ENCODE assay signal across 8 mouse cellular contexts in genomic region chr7:35396542-35397168, GRCm38 (mm10). TPM values are rescaled to one million over a fixed set of nuclear protein-coding genes. Genes with fewer than 3 reads are reported as not detected.
DNase-seq lines count a peak whose midpoint lies in the region; ATAC-seq and TF ChIP-seq lines count a peak whose summit lies in the region.

Faap24 (minus strand) TSS chr7:35396836.
Cep89 (plus strand) TSS chr7:35397035.

- peak; percentile 96 to 98 for DNase-seq in CD8-positive naive resting alpha-beta T cell, adult 2 months (ENCODE audit: low read depth in 2 of 2, low spot score in 2 of 2)
- DNase-seq in c-Kit-positive CD71-negative TER-119-negative erythroid progenitor cells, embryonic 14.5 days (ENCODE audit: low read depth), result peak; percentile 97
- peak; percentile 99 for DNase-seq in forebrain, embryonic 10.5 days (ENCODE audit: extremely low spot score, low spot score)
- peak; percentile 91 to 95 for DNase-seq in kidney, postnatal 25 days
- peak; percentile 98 for DNase-seq in liver, embryonic 14.5 days (ENCODE audit: low read depth in 3 of 3, low spot score in 3 of 3)
- DNase-seq in neural tube, embryonic 11.5 days (ENCODE audit: low spot score), result peak; percentile 95
- DNase-seq in stomach, postnatal 0 days (ENCODE audit: low spot score), result peak; percentile 94

- H3K27ac ChIP-seq in forebrain, embryonic 10.5 days, result peak within 1 kb of the TSS; percentile 88
- peak within 1 kb of the TSS; percentile 32; the same call in 1 of the 2 replicates for H3K27ac ChIP-seq in heart, embryonic 15.5 days
- peak within 1 kb of the TSS; percentile 36 for H3K27ac ChIP-seq in liver, embryonic 14.5 days
- H3K27ac ChIP-seq in neural tube, embryonic 11.5 days (ENCODE audit: low read depth, low read length), result no peak within 1 kb of the TSS
- peak within 1 kb of the TSS; percentile 1; the same call in 1 of the 2 replicates for H3K27ac ChIP-seq in stomach, postnatal 0 days (replicated peaks)

- H3K9me3 ChIP-seq in forebrain, embryonic 10.5 days, result no peaks in the 10 kb centered on the region
- no peaks in the 10 kb centered on the region for H3K9me3 ChIP-seq in heart, embryonic 15.5 days (replicated peaks)
- H3K9me3 ChIP-seq in liver, embryonic 14.5 days (ENCODE audit: control insufficient read depth, low read length), result no peaks in the 10 kb centered on the region
- no peaks in the 10 kb centered on the region for H3K9me3 ChIP-seq in neural tube, embryonic 11.5 days (ENCODE audit: control insufficient read depth, low read length)
- no peaks in the 10 kb centered on the region for H3K9me3 ChIP-seq in stomach, postnatal 0 days (ENCODE audit: control insufficient read depth, low read length)

- H3K36me3 ChIP-seq in forebrain, embryonic 10.5 days (replicated peaks), result peaks cover 66% of the 10 kb centered on the region
- peaks cover 33% of the 10 kb centered on the region; the same call in 1 of the 2 replicates for H3K36me3 ChIP-seq in heart, embryonic 15.5 days
- H3K36me3 ChIP-seq in liver, embryonic 14.5 days (replicated peaks; ENCODE audit: control insufficient read depth, insufficient read depth, low read depth), result peaks cover 23% of the 10 kb centered on the region
- H3K36me3 ChIP-seq in neural tube, embryonic 11.5 days (ENCODE audit: control insufficient read depth, insufficient read depth, low read length), result peaks cover 11% of the 10 kb centered on the region
- peaks cover 3% of the 10 kb centered on the region; the same call in 1 of the 2 replicates for H3K36me3 ChIP-seq in stomach, postnatal 0 days (ENCODE audit: control insufficient read depth, insufficient read depth, low read length)

- peak; percentile 92 for ATAC-seq in heart, embryonic 15.5 days (replicated peaks; ENCODE audit: insufficient number of reproducible peaks, insufficient read depth, low FRiP score, low read depth)
- ATAC-seq in liver, embryonic 14.5 days (ENCODE audit: insufficient read depth), result peak; percentile 93
- ATAC-seq in neural tube, embryonic 11.5 days (ENCODE audit: insufficient read depth, low FRiP score, low TSS enrichment), result peak; percentile 99
- ATAC-seq in stomach, postnatal 0 days (ENCODE audit: low FRiP score, low TSS enrichment), result peak; percentile 97

- no peak for TF ChIP-seq CTCF in liver, embryonic 14.5 days (IDR thresholded peaks at IDR 0.05; ENCODE audit: low read depth)
- no peak for TF ChIP-seq CTCF in stomach, postnatal 0 days (IDR thresholded peaks at IDR 0.05; ENCODE audit: low read depth)

- peak within 1 kb of the TSS; percentile 63 for H3K9ac ChIP-seq in heart, embryonic 15.5 days
- peak within 1 kb of the TSS; percentile 85 for H3K9ac ChIP-seq in liver, embryonic 14.5 days (replicated peaks)
- peak within 1 kb of the TSS; percentile 67 for H3K9ac ChIP-seq in neural tube, embryonic 11.5 days (ENCODE audit: low read length)
- H3K9ac ChIP-seq in stomach, postnatal 0 days (ENCODE audit: low read length), result peak within 1 kb of the TSS; percentile 76

- peak; percentile 65 for TF ChIP-seq EP300 in liver, embryonic 14.5 days (IDR thresholded peaks at IDR 0.05; ENCODE audit: low read depth)
- peak; percentile 83 for TF ChIP-seq EP300 in stomach, postnatal 0 days (optimal IDR thresholded peaks at IDR 0.05)

- peak within 1 kb of the TSS; percentile 75 for H3K4me3 ChIP-seq in forebrain, embryonic 10.5 days
- peak within 1 kb of the TSS; percentile 71 for H3K4me3 ChIP-seq in heart, embryonic 15.5 days
- H3K4me3 ChIP-seq in liver, embryonic 14.5 days (ENCODE audit: insufficient read depth in 1 of 2, low read depth in 2 of 2, low read length in 2 of 2), result peak within 1 kb of the TSS; percentile 83 to 100
- H3K4me3 ChIP-seq in neural tube, embryonic 11.5 days (ENCODE audit: low read depth, low read length), result peak within 1 kb of the TSS; percentile 63
- peak within 1 kb of the TSS; percentile 71 for H3K4me3 ChIP-seq in stomach, postnatal 0 days (ENCODE audit: low read depth, low read length)

- H3K27me3 ChIP-seq in forebrain, embryonic 10.5 days (ENCODE audit: poor library complexity, severe bottlenecking), result no peaks in the 10 kb centered on the region
- no peaks in the 10 kb centered on the region for H3K27me3 ChIP-seq in heart, embryonic 15.5 days
- H3K27me3 ChIP-seq in liver, embryonic 14.5 days (ENCODE audit: control insufficient read depth, insufficient read depth, low read length), result no peaks in the 10 kb centered on the region
- no peaks in the 10 kb centered on the region for H3K27me3 ChIP-seq in neural tube, embryonic 11.5 days (ENCODE audit: control insufficient read depth, insufficient read depth, low read length)
- H3K27me3 ChIP-seq in stomach, postnatal 0 days (ENCODE audit: control insufficient read depth, insufficient read depth, low read length), result no peaks in the 10 kb centered on the region

- WGBS in forebrain, embryonic 10.5 days, result under 1% methylated on average over 28 of the region's 28 CpGs
- under 1% methylated on average over 28 of the region's 28 CpGs for WGBS in heart, embryonic 15.5 days
- WGBS in liver, embryonic 14.5 days (ENCODE audit: insufficient replicate concordance), result under 1% methylated on average over 28 of the region's 28 CpGs
- under 1% methylated on average over 28 of the region's 28 CpGs for WGBS in neural tube, embryonic 11.5 days
- WGBS in stomach, postnatal 0 days, result under 1% methylated on average over 28 of the region's 28 CpGs

- peak within 1 kb of the TSS; percentile 87 for H3K4me2 ChIP-seq in heart, embryonic 15.5 days
- H3K4me2 ChIP-seq in liver, embryonic 14.5 days (ENCODE audit: low read depth), result peak within 1 kb of the TSS; percentile 76
- H3K4me2 ChIP-seq in neural tube, embryonic 11.5 days (ENCODE audit: low read depth), result peak within 1 kb of the TSS; percentile 74
- peak within 1 kb of the TSS; percentile 71 for H3K4me2 ChIP-seq in stomach, postnatal 0 days (replicated peaks; ENCODE audit: low read depth)

- H3K4me1 ChIP-seq in forebrain, embryonic 10.5 days, result peaks cover 25% of the 10 kb centered on the region
- H3K4me1 ChIP-seq in heart, embryonic 15.5 days (replicated peaks), result peaks cover 17% of the 10 kb centered on the region
- H3K4me1 ChIP-seq in liver, embryonic 14.5 days (replicated peaks; ENCODE audit: control insufficient read depth in 2 of 2, insufficient read depth in 2 of 2, low read length in 1 of 2), result peaks cover 11 to 14% of the 10 kb centered on the region in 2 experiments
- H3K4me1 ChIP-seq in neural tube, embryonic 11.5 days (ENCODE audit: control insufficient read depth, insufficient read depth, low read length), result peaks cover 3% of the 10 kb centered on the region
- peaks cover 2% of the 10 kb centered on the region for H3K4me1 ChIP-seq in stomach, postnatal 0 days (replicated peaks; ENCODE audit: control insufficient read depth, insufficient read depth)

RNA-seq across cellular contexts. Expression of gene Faap24, which starts in this region (rescaled TPM):
- polyA plus RNA-seq in forebrain, embryonic 10.5 days (2016; fragmentation: Nextera tagmentation; extraction: Ambion mirVana), result 28.4 and 29.3 TPM in 2 replicates
- polyA plus RNA-seq in heart, embryonic 15.5 days (2015; fragmentation: Nextera tagmentation; extraction: Ambion mirVana), result 12.1 and 13.6 TPM in 2 replicates
- polyA plus RNA-seq in liver, embryonic 14.5 days (2012; rRNA removed), result 6.6 and 8.1 TPM in 2 replicates
- 19.1 and 19.9 TPM in 2 replicates for polyA plus RNA-seq in liver, embryonic 14.5 days (2014; fragmentation: Nextera tagmentation; extraction: Ambion mirVana)
- polyA plus RNA-seq in neural tube, embryonic 11.5 days (2014; fragmentation: Nextera tagmentation; extraction: Ambion mirVana), result 19.9 and 22.4 TPM in 2 replicates
- 8.8 and 9.3 TPM in 2 replicates for polyA plus RNA-seq in stomach, postnatal 0 days (2015; fragmentation: Nextera tagmentation; extraction: Ambion mirVana)

RNA-seq across cellular contexts. Expression of gene Cep89, which starts in this region (rescaled TPM):
- polyA plus RNA-seq in forebrain, embryonic 10.5 days (2016; fragmentation: Nextera tagmentation; extraction: Ambion mirVana), result 69.9 and 72.3 TPM in 2 replicates
- 36.9 and 41.7 TPM in 2 replicates for polyA plus RNA-seq in heart, embryonic 15.5 days (2015; fragmentation: Nextera tagmentation; extraction: Ambion mirVana)
- 6.2 and 11.6 TPM in 2 replicates for polyA plus RNA-seq in liver, embryonic 14.5 days (2012; rRNA removed)
- 14.5 and 14.7 TPM in 2 replicates for polyA plus RNA-seq in liver, embryonic 14.5 days (2014; fragmentation: Nextera tagmentation; extraction: Ambion mirVana)
- 39.3 and 40.8 TPM in 2 replicates for polyA plus RNA-seq in neural tube, embryonic 11.5 days (2014; fragmentation: Nextera tagmentation; extraction: Ambion mirVana)
- 11.7 and 12.3 TPM in 2 replicates for polyA plus RNA-seq in stomach, postnatal 0 days (2015; fragmentation: Nextera tagmentation; extraction: Ambion mirVana)
